Mouse (Mus musculus): Measurements from ENCODE around the gene B3galnt2. TPM values are rescaled to one million over a fixed set of nuclear protein-coding genes. Genes with fewer than 3 reads are reported as not detected.
"Not testable (repeated sequence)": the region's sequence is repeated elsewhere in the genome, so short reads cannot be mapped to it uniquely, and the experiment has no call there.

The B3galnt2 gene
- polyA plus RNA-seq, 1 experiment from 2014 or later = 17.1 TPM

DNA sequence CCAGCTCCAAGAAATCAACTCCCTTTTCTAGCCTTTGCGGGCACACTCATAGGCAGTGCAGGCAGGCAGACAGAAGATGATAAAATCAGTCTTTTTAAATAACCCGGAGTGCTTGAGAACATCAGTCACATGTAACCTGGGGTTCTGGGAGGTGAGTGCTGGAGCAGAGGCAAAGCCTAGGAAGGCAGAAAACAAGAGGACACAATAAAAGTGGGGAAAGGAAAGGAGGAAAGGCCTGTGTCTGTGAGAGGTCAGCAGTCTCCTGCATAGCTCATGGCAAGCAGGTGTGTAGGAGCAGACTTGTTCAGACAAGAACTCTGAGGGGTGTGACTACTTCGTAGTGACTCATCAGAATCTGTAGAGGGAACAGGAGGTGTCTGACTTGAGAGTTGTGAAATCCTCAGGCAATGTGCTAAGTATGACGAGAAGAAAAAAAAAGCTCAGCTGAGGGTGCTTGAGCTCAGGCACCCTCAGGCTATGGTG is 14.4 kb downstream of the B3galnt2 start:
- Histone ChIP-seq H3K36me3 (peaks cover 33% of the 10 kb centered on the region), H3K9me3 (no peaks in the 10 kb centered on the region), H3K27ac (replicated peaks) (no peak overlapping the region), H3K4me1 (peaks cover 17% of the 10 kb centered on the region), H3K27me3 (replicated peaks) (no peaks in the 10 kb centered on the region), H3K9ac (no peak overlapping the region), H3K4me3 (no peak overlapping the region), H3K4me2 (no peak overlapping the region)
- peak; percentile 83; the same call in 1 of the 2 replicates for ATAC-seq (ENCODE audit: extremely low read depth, insufficient number of reproducible peaks, low FRiP score, low TSS enrichment)
- whole genome bisulfite sequencing = 73% methylated on average over 4 of the region's 4 CpGs

DNA sequence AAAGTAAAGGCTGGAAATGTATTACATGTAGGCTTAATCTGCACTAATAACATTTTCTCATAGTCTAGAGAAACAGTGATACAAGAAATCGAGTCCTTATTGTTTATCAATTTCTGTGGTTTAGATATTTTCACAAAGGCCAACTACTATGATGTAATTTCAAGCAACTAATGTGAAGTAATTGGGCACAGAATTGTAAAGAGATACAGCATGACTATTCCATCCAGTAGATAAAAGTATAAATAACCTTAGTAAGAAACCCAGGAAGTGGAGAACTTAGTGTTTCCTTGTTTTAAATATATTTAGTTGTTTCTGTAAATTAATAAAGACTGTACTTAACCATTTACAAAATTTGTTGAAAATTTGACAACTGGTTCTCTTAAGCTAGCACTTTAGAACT is 15.5 kb downstream of the B3galnt2 start:
- Histone ChIP-seq H3K9ac (no peak overlapping the region), H3K4me2 (no peak overlapping the region), H3K27ac (replicated peaks) (no peak overlapping the region), H3K36me3 (peaks cover 27% of the 10 kb centered on the region), H3K9me3 (no peaks in the 10 kb centered on the region), H3K27me3 (replicated peaks) (no peaks in the 10 kb centered on the region), H3K4me1 (peaks cover 17% of the 10 kb centered on the region), H3K4me3 (no peak overlapping the region)
- WGBS = 76% methylated on average over 1 of the region's 1 CpGs
- ATAC-seq (ENCODE audit: extremely low read depth, insufficient number of reproducible peaks, low FRiP score, low TSS enrichment) = no peak

DNA sequence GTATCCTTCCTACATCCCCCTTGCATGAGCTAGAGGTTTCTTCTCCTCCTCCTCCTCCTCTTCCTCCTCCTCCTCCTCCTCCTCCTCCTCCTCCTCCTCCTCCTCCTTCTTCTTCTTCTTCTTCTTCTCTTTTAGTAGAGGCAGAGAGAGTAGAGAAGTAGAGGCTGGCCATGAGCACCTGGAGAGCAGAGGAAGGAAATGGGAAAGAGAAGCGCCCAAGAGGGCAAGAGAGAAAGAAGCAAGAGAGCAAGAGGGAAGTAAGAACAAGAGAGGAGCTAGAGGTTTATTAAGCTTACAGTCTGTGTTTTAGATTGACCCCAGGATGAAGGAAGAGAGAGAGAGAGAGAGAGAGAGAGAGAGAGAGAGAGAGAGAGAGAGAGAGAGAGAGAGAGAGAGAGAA is 27.6 kb downstream of the B3galnt2 start:
- not testable (repeated sequence) for H3K27ac ChIP-seq (replicated peaks); H3K4me3 ChIP-seq; H3K4me2 ChIP-seq; H3K9ac ChIP-seq; H3K9me3 ChIP-seq; ATAC-seq (ENCODE audit: extremely low read depth, insufficient number of reproducible peaks, low FRiP score, low TSS enrichment); H3K4me1 ChIP-seq; H3K27me3 ChIP-seq (replicated peaks)
- WGBS = 75% methylated on average over 1 of the region's 1 CpGs
- peaks cover 30% of the 10 kb centered on the region for H3K36me3 ChIP-seq

DNA sequence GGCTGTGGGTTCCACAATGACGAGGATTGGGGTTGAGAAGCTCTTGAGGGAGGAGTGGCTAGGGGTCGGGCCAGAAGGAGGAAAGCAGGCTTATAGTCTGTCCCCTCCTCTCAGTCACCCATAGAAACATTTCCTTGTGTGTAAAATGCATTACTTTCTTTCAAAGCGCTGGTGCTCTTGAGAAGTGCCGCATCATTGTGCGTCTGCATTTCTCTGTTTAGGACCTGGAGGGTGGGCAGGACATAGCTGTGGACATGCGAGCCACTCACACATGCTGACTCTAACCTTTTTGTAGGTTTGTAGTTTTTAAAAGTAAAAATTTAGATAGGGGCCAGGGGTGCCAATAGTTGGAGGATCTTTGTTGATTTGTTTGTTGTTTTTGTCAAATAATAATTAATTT is 29.3 kb downstream of the B3galnt2 start:
- Histone ChIP-seq H3K4me3 (no peak overlapping the region), H3K9me3 (no peaks in the 10 kb centered on the region), H3K9ac (no peak overlapping the region), H3K4me1 (no peaks in the 10 kb centered on the region), H3K4me2 (no peak overlapping the region), H3K27ac (replicated peaks) (no peak overlapping the region), H3K27me3 (replicated peaks) (no peaks in the 10 kb centered on the region), H3K36me3 (peaks cover 33% of the 10 kb centered on the region)
- ATAC-seq (ENCODE audit: extremely low read depth, insufficient number of reproducible peaks, low FRiP score, low TSS enrichment) = no peak
- 80% methylated on average over 6 of the region's 6 CpGs for WGBS

DNA sequence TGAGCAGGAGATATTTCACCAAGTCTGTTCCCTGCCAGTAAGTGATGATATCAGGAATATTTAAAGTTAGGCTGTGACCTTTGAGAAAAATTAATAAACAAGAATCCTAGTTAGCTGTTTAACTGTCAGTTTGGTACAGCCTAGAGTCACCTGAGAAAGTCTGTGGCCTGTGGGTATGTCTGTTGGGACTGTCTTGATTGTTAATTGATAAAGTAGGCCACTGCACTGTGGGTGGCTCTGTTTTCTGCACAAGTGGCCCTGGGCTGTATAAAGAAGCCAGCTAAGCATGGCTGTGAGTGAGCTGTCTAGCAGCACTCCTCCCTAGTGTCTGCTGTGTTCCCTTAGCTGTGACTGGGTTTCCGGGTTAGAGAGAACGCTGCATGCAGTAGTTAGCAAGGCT is 34.9 kb downstream of the B3galnt2 start:
- Histone ChIP-seq H3K36me3 (peaks cover 53% of the 10 kb centered on the region), H3K4me3 (no peak overlapping the region), H3K27me3 (replicated peaks) (no peaks in the 10 kb centered on the region), H3K4me2 (no peak overlapping the region), H3K9me3 (no peaks in the 10 kb centered on the region), H3K4me1 (no peaks in the 10 kb centered on the region), H3K9ac (no peak overlapping the region), H3K27ac (replicated peaks) (no peak overlapping the region)
- 76% methylated on average over 2 of the region's 2 CpGs for WGBS
- no peak for ATAC-seq (ENCODE audit: extremely low read depth, insufficient number of reproducible peaks, low FRiP score, low TSS enrichment)

DNA sequence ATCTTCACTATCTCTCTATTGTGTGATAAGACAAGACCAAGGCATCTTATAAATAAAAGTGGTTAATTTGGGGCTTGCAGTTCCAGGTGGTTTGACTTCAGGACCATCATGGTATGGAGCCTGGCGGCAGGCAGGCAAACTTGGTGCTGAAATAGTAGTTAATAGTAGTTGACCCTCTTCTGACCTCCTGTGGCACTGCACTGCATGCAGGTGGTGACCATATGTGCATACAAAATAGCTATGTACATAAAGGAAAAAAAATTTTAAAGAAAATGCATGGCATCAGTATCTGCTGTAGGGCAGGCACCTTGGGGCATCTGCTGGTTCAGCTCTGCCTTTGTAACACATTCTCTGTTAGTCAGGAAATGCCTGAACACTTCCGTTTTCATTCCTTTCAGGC is 36.1 kb downstream of the B3galnt2 start:
- no peaks in the 10 kb centered on the region for H3K4me1 ChIP-seq
- no peak for ATAC-seq (ENCODE audit: extremely low read depth, insufficient number of reproducible peaks, low FRiP score, low TSS enrichment)
- no peaks in the 10 kb centered on the region for H3K9me3 ChIP-seq
- no peak overlapping the region for H3K4me2 ChIP-seq
- peaks cover 64% of the 10 kb centered on the region for H3K36me3 ChIP-seq
- no peak overlapping the region for H3K27ac ChIP-seq (replicated peaks)
- H3K4me3 ChIP-seq = no peak overlapping the region
- no peaks in the 10 kb centered on the region for H3K27me3 ChIP-seq (replicated peaks)
- WGBS = 73% methylated on average over 2 of the region's 2 CpGs
- H3K9ac ChIP-seq = no peak overlapping the region

DNA sequence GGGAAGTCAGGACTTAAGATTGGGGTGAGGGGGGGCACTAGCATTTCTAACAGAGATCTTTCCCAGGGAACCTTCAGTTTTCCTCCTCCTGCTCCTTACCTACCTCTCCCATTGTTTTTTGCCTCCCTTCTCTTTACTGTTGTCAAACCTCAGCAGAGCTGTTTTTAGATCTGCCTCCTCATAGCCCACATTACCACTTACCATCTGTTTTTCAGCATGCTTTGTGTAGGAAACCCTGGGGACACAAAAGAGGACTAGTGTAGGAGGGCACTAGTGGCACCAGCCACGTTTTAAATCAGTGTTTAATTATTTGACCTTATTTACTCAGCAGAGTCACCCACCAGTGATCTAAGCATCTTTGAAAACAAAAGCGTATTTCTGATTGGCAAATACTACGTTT is 38.8 kb downstream of the B3galnt2 start:
- Histone ChIP-seq H3K4me3 (no peak overlapping the region), H3K36me3 (peaks cover 82% of the 10 kb centered on the region), H3K9me3 (no peaks in the 10 kb centered on the region), H3K4me2 (no peak overlapping the region), H3K4me1 (no peaks in the 10 kb centered on the region), H3K27ac (replicated peaks) (no peak overlapping the region), H3K27me3 (replicated peaks) (no peaks in the 10 kb centered on the region), H3K9ac (no peak overlapping the region)
- no peak for ATAC-seq (ENCODE audit: extremely low read depth, insufficient number of reproducible peaks, low FRiP score, low TSS enrichment)
- 84% methylated on average over 3 of the region's 3 CpGs for WGBS

DNA sequence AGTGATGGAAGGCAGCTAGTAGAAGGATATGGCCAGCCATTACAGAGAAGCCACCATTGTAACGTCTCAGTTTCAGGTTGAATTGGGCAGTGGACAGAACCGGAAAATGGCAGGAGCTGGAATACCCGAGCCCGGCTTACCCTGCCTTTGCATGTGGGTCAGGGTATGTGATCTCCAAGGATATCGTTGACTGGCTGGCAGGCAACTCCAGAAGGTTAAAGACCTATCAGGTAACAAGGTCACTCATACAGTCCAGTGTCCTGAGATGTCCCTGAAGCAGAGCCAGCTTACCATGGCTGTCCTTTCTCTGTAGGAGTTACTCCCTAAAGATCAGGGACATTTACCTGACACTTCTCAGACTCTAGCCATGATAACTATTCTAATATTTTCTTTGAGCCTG is 40.8 kb downstream of the B3galnt2 start:
- Histone ChIP-seq H3K9ac (no peak overlapping the region), H3K27ac (replicated peaks) (no peak overlapping the region), H3K36me3 (peaks cover 93% of the 10 kb centered on the region), H3K4me2 (no peak overlapping the region), H3K4me1 (no peaks in the 10 kb centered on the region), H3K27me3 (replicated peaks) (no peaks in the 10 kb centered on the region), H3K9me3 (no peaks in the 10 kb centered on the region), H3K4me3 (no peak overlapping the region)
- ATAC-seq (ENCODE audit: extremely low read depth, insufficient number of reproducible peaks, low FRiP score, low TSS enrichment) = no peak
- 90% methylated on average over 5 of the region's 5 CpGs for WGBS

DNA sequence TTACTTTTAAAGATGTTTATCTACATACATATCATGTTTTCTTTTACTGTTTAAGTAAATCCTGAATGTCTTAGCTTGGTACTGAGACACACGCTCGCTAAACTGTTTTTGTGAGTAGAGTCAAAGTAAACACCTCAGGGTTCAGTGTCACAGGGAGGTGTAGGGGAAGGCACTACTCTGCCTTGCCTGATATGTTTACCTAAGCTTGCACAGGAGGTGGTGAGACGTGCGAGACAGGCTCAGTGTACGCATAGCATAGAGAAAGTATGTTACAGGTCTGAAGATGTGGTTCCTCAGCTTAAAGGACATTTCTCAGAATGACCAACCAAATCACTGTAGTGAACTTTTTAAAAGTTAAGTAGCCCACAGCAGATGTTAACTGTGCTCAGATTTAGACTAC is 43.2 kb downstream of the B3galnt2 start:
- Histone ChIP-seq H3K4me3 (no peak overlapping the region), H3K4me1 (no peaks in the 10 kb centered on the region), H3K27ac (replicated peaks) (no peak overlapping the region), H3K4me2 (no peak overlapping the region), H3K9me3 (no peaks in the 10 kb centered on the region), H3K9ac (no peak overlapping the region), H3K36me3 (peaks cover 98% of the 10 kb centered on the region), H3K27me3 (replicated peaks) (no peaks in the 10 kb centered on the region)
- 90% methylated on average over 5 of the region's 5 CpGs for WGBS
- ATAC-seq (ENCODE audit: extremely low read depth, insufficient number of reproducible peaks, low FRiP score, low TSS enrichment) = no peak

DNA sequence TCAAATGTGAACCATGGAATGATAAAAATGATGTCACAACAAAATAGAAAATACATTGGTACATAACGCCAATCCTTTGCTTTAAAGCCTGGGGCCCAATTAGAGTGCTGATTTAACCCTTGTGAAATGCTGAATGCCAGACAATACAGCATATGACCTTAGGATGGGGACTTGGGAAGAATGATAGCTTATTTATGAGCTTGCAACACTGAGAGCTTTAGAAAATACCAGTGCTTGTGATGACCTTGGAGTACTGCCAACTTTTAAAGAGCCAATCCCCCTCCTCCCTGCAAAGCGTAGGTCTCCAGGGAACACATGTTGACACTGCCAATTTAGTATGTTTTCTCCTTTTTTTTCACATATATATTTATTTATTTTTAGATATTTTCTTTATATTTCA is 48.4 kb downstream of the B3galnt2 start:
- no peak overlapping the region for H3K9ac ChIP-seq
- H3K4me3 ChIP-seq = no peak overlapping the region
- 77% methylated on average over 2 of the region's 2 CpGs for WGBS
- H3K4me1 ChIP-seq = peaks cover 3% of the 10 kb centered on the region; the same call in 1 of the 2 replicates
- H3K27ac ChIP-seq (replicated peaks) = no peak overlapping the region
- H3K9me3 ChIP-seq = no peaks in the 10 kb centered on the region
- H3K4me2 ChIP-seq = no peak overlapping the region
- H3K36me3 ChIP-seq = peaks cover 97% of the 10 kb centered on the region
- ATAC-seq (ENCODE audit: extremely low read depth, insufficient number of reproducible peaks, low FRiP score, low TSS enrichment) = no peak
- H3K27me3 ChIP-seq (replicated peaks) = no peaks in the 10 kb centered on the region

DNA sequence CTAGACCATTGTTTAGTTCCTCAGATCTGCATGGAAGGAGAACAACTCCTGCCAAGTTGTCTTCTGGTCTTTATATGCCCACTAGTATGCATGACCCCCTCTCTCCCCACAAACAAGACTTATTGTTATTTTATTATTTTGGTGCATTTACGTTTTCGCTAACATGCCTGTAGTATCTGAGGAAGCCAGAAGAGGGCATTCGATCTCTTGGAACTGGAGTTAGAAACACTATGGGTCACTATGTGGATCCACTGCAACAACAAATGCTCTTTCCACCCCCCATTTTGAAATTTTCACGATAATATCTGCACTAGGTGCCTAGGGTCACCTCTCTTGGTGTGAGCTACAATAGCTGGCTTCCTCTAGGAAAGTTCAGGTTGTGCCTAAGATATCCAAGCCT is 49.8 kb downstream of the B3galnt2 start:
- H3K36me3 ChIP-seq = peaks cover 95% of the 10 kb centered on the region
- no peak overlapping the region for H3K4me3 ChIP-seq

DNA sequence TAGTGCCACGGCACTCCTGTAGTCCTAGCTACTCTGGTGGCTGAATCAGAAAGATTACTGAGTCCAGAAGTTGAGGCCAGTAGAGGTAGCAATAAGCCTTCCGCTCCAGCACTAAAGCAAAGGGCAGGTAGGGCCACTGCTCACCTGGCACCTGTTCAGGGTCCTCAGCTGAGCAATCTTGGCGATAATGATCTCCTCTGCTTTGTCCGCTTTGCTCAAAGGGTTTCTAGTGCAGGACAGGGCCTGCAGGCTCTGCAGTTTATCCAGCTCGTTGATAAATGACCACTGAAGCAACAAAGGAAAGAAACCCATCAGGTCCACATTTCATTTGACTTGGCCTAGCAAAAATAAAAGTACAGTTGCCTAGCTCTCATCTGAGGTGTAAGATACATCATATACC is 50.7 kb downstream of the B3galnt2 start:
- H3K27me3 ChIP-seq (replicated peaks) = no peaks in the 10 kb centered on the region
- H3K9me3 ChIP-seq = no peaks in the 10 kb centered on the region
- H3K4me2 ChIP-seq = no peak overlapping the region
- H3K4me3 ChIP-seq = no peak overlapping the region
- H3K36me3 ChIP-seq = peaks cover 94% of the 10 kb centered on the region
- no peak overlapping the region for H3K27ac ChIP-seq (replicated peaks)
- peaks cover 3% of the 10 kb centered on the region; the same call in 1 of the 2 replicates for H3K4me1 ChIP-seq
- no peak overlapping the region for H3K9ac ChIP-seq
- 90% methylated on average over 5 of the region's 5 CpGs for WGBS
- no peak for ATAC-seq (ENCODE audit: extremely low read depth, insufficient number of reproducible peaks, low FRiP score, low TSS enrichment)

More for the DNA sequence above, 49.8 kb downstream of the B3galnt2 start:
- Histone ChIP-seq H3K4me2 (no peak overlapping the region), H3K4me1 (peaks cover 3% of the 10 kb centered on the region; the same call in 1 of the 2 replicates), H3K9me3 (no peaks in the 10 kb centered on the region), H3K27ac (replicated peaks) (no peak overlapping the region), H3K9ac (no peak overlapping the region), H3K27me3 (replicated peaks) (no peaks in the 10 kb centered on the region)
- no peak for ATAC-seq (ENCODE audit: extremely low read depth, insufficient number of reproducible peaks, low FRiP score, low TSS enrichment)
- 77% methylated on average over 4 of the region's 4 CpGs for WGBS
